Mouse (Mus musculus) midbrain, embryonic 15.5 days (tissue): ENCODE data around the gene Creld2. TPM values are rescaled to one million over a fixed set of nuclear protein-coding genes. Genes with fewer than 3 reads are reported as not detected.
A peak's percentile ranks its signal among the peaks of the same experiment; 100 is the strongest.

Experiments
- ATAC-seq: fragments of 200-750 bp; cut with Nextera tagmentation; replicated peaks from 2 replicates; pipeline ENCODE4 v1.8.0; 2017; ENCODE audit warnings: moderate TSS enrichment
- H3K27ac ChIP-seq: fragments of 300-500 bp; sonication (generic); 2 replicates; pipeline ENCODE4 v1.5.1; 2015; ENCODE audit warnings: mild to moderate bottlenecking, inconsistent platforms
- H3K27me3 ChIP-seq: fragments of 300-500 bp; sonication (generic); replicated peaks from 2 replicates; pipeline ENCODE4 v1.6.1; 2015; ENCODE audit warnings: inconsistent platforms
- H3K36me3 ChIP-seq: fragments of 300-500 bp; sonication (generic); replicated peaks from 2 replicates; pipeline ENCODE4 v1.6.1; 2015; ENCODE audit warnings: inconsistent platforms
- H3K4me1 ChIP-seq: fragments of 300-500 bp; sonication (generic); 2 replicates; pipeline ENCODE4 v1.6.1; 2015; ENCODE audit warnings: inconsistent platforms
- H3K4me2 ChIP-seq: fragments of 300-500 bp; sonication (generic); 2 replicates; pipeline ENCODE4 v1.6.1; 2015; ENCODE audit warnings: inconsistent platforms, mild to moderate bottlenecking, moderate library complexity
- H3K4me3 ChIP-seq: fragments of 300-500 bp; sonication (generic); 2 replicates; pipeline ENCODE4 v1.5.1; 2015; ENCODE audit warnings: mild to moderate bottlenecking, inconsistent platforms
- H3K9ac ChIP-seq: fragments of 300-500 bp; sonication (generic); 2 replicates; pipeline ENCODE4 v1.6.1; 2015; ENCODE audit warnings: mild to moderate bottlenecking, inconsistent platforms
- H3K9me3 ChIP-seq: fragments of 300-500 bp; sonication (generic); 2 replicates; pipeline ENCODE4 v1.6.1; 2016; ENCODE audit warnings: inconsistent platforms
- WGBS: fragments of 180-500 bp; shearing (Covaris S2); methylation state at CpG from one replicate; pipeline ENCODE4 v1.1.7; 2015; ENCODE audit warnings: mixed read lengths; 5-methylcytosine and 5-hydroxymethylcytosine counted together
- polyA plus RNA-seq: library from polyadenylated mRNA; unstranded; fragments of >200 nt; fragmentation: Nextera tagmentation; extraction: Ambion mirVana; gene quantifications from 2 replicates; pipeline ENCODE4 v1.2.1, GENCODE M21; 2015

Creld2 gene
- polyA plus RNA-seq, 1 experiment from 2014 or later = 60.7 TPM

DNA sequence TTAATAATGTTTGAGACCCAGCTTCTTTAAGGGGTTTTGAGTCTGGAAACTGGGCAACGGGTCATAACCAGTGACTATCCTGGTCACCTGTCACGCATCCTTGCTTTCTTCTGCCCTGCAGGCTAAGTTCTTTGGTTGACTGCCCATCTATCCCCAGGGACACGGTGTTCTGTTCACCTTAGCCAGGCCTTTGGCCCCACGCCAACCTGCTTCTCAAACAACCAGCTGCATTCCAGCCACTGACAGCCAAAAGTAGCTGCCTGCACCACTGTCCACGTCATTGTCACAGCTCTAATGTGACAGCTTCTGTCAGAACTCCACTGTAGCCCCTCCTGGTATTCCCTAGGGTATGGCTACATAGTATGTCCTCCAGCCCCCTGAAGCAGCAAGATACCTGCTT is 12.0 kb downstream of the Creld2 start:
- no peak overlapping the region for H3K4me2 ChIP-seq
- no peak overlapping the region for H3K27ac ChIP-seq
- H3K4me1 ChIP-seq = peaks cover under 1% of the 10 kb centered on the region; the same call in 1 of the 2 replicates
- H3K9ac ChIP-seq = no peak overlapping the region
- 59% methylated on average over 5 of the region's 5 CpGs for WGBS
- H3K27me3 ChIP-seq = no peaks in the 10 kb centered on the region
- H3K9me3 ChIP-seq = no peaks in the 10 kb centered on the region
- no peak for ATAC-seq
- no peak overlapping the region for H3K4me3 ChIP-seq
- peaks cover 8% of the 10 kb centered on the region for H3K36me3 ChIP-seq

DNA sequence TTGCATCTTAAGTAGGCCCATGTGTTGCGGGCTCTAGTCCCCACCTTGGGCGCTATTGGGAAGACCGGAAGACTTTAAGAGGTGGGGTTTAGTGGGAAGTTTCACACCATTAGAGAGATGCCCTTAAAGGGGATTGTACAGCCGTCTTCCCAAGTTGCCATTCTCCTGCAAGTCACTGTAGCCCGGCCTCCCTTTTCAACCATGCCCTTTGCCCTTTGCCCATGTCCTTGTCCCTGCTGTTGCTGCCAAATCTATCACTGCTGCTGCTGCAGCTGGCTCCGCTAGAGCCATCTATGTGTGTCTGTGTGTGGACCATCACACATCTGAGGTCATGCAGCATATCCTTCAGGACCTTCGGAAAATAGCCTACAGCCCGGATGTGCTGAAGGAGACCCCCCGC is 13.1 kb downstream of the Creld2 start:
- no peak for ATAC-seq
- Histone ChIP-seq H3K9me3 (no peaks in the 10 kb centered on the region), H3K4me1 (peaks cover 9% of the 10 kb centered on the region), H3K4me2 (no peak overlapping the region), H3K4me3 (no peak overlapping the region), H3K27ac (no peak overlapping the region), H3K27me3 (no peaks in the 10 kb centered on the region), H3K36me3 (no peaks in the 10 kb centered on the region), H3K9ac (no peak overlapping the region)
- 89% methylated on average over 9 of the region's 9 CpGs for WGBS

DNA sequence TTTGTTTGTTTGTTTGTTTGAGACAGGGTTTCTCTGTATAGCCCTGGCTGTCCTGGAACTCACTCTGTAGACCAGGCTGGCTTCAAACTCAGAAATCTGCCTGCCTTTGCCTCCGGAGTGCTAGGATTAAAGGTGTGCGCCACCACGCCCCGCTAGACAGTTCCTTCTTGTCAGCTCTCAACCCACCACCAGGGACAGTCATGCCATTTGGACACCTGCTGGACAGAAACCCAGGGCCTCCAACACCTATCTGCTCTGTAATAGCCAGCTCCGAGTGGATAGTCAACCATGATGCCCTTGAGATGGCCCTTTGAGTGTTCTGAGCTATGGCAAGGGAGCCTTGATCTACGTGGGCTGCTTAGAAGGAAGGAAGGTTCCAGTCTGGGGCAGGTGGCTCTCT is 16.6 kb downstream of the Creld2 start:
- Histone ChIP-seq H3K9ac (no peak overlapping the region), H3K4me3 (no peak overlapping the region), H3K27ac (no peak overlapping the region), H3K27me3 (no peaks in the 10 kb centered on the region), H3K36me3 (no peaks in the 10 kb centered on the region), H3K4me1 (peaks cover 23% of the 10 kb centered on the region), H3K9me3 (no peaks in the 10 kb centered on the region), H3K4me2 (no peak overlapping the region)
- 83% methylated on average over 6 of the region's 6 CpGs for WGBS
- ATAC-seq = no peak

DNA sequence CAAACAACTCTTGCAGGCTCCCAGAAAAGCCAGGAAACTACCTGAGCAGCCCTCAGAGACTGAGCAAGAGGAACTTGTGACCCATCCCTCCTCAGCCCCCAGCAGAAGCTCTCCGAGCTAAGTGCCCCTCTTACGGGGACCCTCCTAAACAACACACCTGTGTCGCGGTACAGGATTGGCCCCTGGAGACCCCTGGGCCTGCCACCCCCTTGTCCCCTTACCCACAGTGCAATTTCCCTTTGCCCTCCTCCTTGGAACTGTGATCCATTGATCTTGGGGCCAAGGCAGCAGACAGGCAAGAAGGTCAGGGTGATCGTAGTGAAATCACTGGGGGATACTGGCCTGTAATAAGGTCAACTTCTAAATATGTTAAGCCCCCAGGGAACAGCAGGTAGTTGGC is 17.1 kb downstream of the Creld2 start:
- peak overlapping the region; percentile 38 for H3K4me3 ChIP-seq
- no peak for ATAC-seq
- H3K27ac ChIP-seq = no peak overlapping the region
- H3K36me3 ChIP-seq = no peaks in the 10 kb centered on the region
- 74% methylated on average over 5 of the region's 5 CpGs for WGBS
- H3K4me2 ChIP-seq = peak overlapping the region; percentile 79
- H3K27me3 ChIP-seq = no peaks in the 10 kb centered on the region
- H3K9me3 ChIP-seq = no peaks in the 10 kb centered on the region
- peaks cover 23% of the 10 kb centered on the region for H3K4me1 ChIP-seq
- H3K9ac ChIP-seq = no peak overlapping the region

DNA sequence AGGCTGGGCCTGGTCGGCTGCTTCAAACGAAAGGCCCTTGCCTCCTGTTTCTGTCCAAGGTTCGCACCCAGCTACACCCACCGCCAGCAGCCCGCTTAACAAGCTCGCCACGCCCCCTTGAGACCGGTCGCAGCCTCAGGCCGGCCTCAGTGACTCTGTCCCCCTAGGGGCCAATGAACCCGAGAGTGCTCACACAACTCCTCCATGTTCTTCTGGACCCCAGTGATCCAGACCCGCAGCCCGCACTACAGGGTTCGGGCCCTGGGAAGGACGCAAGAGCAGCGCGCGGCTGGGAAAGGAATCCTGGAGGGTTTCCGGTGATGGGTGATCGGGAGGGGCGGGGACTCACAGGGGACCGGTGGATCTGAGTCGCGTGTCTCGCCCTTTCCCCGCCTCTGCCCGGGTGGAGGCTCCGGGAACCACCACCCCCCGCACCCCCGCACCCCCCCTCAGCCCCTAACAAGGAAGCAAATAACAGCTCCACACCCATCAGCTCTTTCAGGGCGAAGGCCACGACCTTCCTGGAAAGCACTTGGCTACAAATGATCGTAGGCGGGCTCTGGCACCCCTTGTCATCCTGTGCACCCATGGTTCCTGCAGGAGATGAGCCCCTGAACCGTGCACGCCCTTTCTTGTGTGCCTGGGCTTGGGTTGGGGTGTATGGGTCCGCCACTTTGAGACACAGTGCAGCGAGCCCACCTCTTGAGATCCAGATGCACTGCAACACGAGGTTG is 17.9 kb downstream of the Creld2 start:
- H3K27me3 ChIP-seq = no peaks in the 10 kb centered on the region
- no peaks in the 10 kb centered on the region for H3K9me3 ChIP-seq
- 0 out of 2 replicates have a peak overlapping the region, but pooled peaks have one; percentile 3 for H3K27ac ChIP-seq
- H3K4me1 ChIP-seq = peaks cover 23% of the 10 kb centered on the region
- H3K4me2 ChIP-seq = peak overlapping the region; percentile 79
- H3K9ac ChIP-seq = peak overlapping the region; percentile 36
- H3K4me3 ChIP-seq = peak overlapping the region; percentile 38
- no peaks in the 10 kb centered on the region for H3K36me3 ChIP-seq
- under 1% methylated on average over 39 of the region's 39 CpGs for WGBS
- peak; percentile 75 for ATAC-seq

DNA sequence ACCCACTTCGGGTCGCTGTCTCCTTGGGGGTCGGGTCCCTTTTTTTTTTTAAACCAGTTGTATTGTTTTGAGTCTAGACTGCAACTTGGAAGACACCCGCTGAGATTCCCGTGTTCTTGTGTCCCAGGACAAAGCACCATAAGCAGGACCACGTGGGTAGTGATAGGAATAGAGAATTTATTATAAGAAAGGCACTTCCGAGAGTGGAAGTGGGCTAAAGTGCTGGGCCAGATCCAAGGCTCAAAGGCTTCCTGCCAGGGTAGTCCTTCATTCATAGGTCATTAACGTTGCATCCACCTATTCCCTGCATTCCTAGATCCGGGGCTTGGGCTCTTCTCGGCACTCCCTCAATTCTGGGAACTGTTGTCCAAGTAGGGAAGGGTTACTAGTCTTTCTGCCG is 18.5 kb downstream of the Creld2 start:
- Histone ChIP-seq H3K4me1 (peaks cover 23% of the 10 kb centered on the region), H3K27me3 (no peaks in the 10 kb centered on the region), H3K9me3 (no peaks in the 10 kb centered on the region), H3K9ac (peak overlapping the region; percentile 36), H3K4me2 (peak overlapping the region; percentile 79), H3K36me3 (no peaks in the 10 kb centered on the region), H3K27ac (no peak overlapping the region), H3K4me3 (peak overlapping the region; percentile 38)
- no peak for ATAC-seq
- under 1% methylated on average over 11 of the region's 11 CpGs for WGBS

DNA sequence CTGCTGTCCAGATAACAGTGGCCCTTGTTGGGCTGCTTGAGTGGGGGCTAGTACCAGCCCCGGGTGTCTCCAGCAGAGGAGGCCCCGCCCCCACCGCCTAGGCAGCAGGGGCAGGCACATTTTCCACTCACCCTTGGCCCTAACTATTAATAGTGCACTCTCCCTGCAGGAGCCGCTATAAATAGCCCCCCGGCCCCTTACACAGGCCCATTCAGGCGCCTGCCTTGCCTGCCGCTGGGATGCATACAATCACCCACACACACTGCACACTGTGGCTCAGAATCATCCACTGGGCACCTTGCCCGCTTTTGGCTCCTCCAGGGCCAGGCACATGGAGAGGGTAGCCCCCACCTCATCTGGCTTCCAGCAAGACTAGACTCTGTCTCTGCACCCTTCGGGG is 19.8 kb downstream of the Creld2 start:
- peak; percentile 70 for ATAC-seq
- Histone ChIP-seq H3K9ac (no peak overlapping the region), H3K4me1 (peaks cover 23% of the 10 kb centered on the region), H3K9me3 (no peaks in the 10 kb centered on the region), H3K4me3 (no peak overlapping the region), H3K4me2 (no peak overlapping the region), H3K27ac (peak overlapping the region; percentile 48; the same call in 1 of the 2 replicates), H3K27me3 (no peaks in the 10 kb centered on the region), H3K36me3 (no peaks in the 10 kb centered on the region)
- 36% methylated on average over 9 of the region's 9 CpGs for WGBS

DNA sequence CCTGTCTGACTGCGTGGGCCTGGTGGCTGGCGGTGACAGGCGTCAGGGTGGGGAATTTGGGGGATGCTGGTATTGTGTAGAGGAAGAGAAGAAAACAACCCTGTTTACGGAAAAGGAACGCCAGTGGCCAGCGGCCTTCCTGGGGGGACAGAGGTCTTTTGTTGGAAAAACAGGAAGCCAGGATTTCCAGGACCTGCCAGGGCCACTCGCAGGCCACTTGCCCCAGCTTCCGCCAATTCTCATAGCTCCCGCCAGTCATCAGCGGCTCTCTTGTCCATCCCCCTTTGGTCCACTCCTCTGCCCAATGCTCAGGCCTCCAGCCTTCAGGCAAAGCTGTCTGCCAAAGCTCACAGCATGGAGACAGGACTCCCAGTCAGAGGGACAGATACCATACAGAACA is 20.7 kb downstream of the Creld2 start:
- no peaks in the 10 kb centered on the region for H3K27me3 ChIP-seq

DNA sequence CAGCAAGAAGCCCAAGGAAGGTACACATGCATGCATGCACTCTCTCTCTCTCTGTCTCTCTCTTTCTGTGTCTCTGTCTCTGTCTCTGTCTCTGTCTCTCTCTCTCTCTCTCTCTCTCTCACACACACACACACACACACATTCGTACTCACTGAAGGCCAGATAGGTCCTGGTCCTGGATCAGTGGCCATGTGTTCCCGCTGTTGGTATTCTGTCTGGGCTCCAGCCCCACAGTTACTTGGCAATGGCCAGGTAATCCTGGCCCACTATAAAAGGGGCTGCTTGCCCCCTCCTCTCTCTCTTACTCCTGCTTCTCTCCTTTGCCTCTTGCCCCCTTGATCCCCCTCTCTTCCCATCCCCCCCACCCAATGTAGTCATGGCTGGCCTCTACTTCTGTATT is 21.7 kb downstream of the Creld2 start:
- H3K9me3 ChIP-seq = no peaks in the 10 kb centered on the region
- H3K4me3 ChIP-seq = no peak overlapping the region
- H3K4me2 ChIP-seq = no peak overlapping the region
- peaks cover 23% of the 10 kb centered on the region for H3K4me1 ChIP-seq
- H3K36me3 ChIP-seq = no peaks in the 10 kb centered on the region
- no peak overlapping the region for H3K27ac ChIP-seq
- no peak for ATAC-seq
- WGBS = 95% methylated on average over 2 of the region's 2 CpGs
- no peak overlapping the region for H3K9ac ChIP-seq
- H3K27me3 ChIP-seq = no peaks in the 10 kb centered on the region

More for the DNA sequence above, 20.7 kb downstream of the Creld2 start:
- H3K9me3 ChIP-seq = no peaks in the 10 kb centered on the region
- ATAC-seq = no peak
- H3K4me2 ChIP-seq = no peak overlapping the region
- 63% methylated on average over 10 of the region's 10 CpGs for WGBS
- H3K4me1 ChIP-seq = peaks cover 23% of the 10 kb centered on the region
- H3K4me3 ChIP-seq = no peak overlapping the region
- no peaks in the 10 kb centered on the region for H3K36me3 ChIP-seq
- H3K9ac ChIP-seq = no peak overlapping the region
- no peak overlapping the region for H3K27ac ChIP-seq

DNA sequence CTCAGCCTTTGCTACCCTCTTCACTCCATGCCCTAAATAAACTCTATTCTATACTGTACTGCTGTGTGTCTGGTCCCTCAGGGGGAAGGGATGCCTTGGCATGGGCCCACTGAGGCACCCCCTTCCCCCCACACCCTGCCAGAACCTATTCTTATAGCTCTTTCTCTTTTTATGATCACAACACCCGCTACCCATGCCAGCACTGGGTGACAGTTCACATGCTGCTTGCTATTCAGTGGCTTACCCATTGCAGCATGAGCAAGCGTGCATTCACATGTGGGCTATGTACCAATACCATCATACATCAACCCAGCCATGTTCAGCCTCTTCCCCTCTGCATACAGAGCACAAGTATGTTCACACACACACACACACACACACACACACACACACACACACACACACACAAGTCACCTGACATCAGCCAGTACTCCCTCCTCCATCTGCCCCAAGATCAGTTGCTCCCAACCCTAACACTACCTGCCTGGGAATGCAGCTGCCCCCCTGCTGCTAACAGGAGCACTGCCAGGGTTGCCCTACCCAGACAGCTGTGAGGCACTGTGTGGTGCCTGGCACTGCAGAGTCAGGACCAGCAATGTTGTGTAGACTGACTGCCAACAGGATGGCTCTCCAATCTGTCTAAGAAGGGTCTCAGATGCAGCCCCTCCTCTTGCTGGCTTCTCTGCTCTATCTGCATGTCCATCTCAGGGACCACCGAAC is 22.3 kb downstream of the Creld2 start:
- 84% methylated on average over 3 of the region's 3 CpGs for WGBS
- Histone ChIP-seq H3K4me2 (no peak overlapping the region), H3K27ac (no peak overlapping the region), H3K9me3 (no peaks in the 10 kb centered on the region), H3K36me3 (no peaks in the 10 kb centered on the region), H3K4me1 (peaks cover 20% of the 10 kb centered on the region), H3K27me3 (no peaks in the 10 kb centered on the region), H3K9ac (no peak overlapping the region), H3K4me3 (no peak overlapping the region)
- no peak for ATAC-seq

DNA sequence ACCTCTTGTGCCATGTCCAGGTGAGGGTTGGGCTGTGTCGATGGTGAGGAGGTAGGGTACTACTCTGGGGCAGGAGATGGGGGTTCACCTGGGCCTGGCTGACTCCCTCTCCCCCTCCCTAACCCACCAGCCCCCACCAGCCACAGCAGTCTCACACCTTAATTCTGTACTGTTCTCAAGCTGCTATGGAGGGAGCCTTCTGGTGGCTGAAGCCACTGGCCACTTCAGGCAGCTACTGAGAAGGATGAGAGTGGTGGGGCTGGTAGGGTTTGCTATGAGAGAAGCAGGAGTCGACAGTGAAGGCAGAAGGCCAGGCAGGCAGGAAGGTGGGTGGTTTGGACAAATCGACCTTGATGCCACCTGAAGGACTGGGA is 22.8 kb downstream of the Creld2 start:
- H3K9ac ChIP-seq = no peak overlapping the region
- no peak overlapping the region for H3K27ac ChIP-seq
- H3K4me3 ChIP-seq = no peak overlapping the region
- no peaks in the 10 kb centered on the region for H3K27me3 ChIP-seq
- H3K4me1 ChIP-seq = peaks cover 17% of the 10 kb centered on the region
- WGBS = 89% methylated on average over 3 of the region's 3 CpGs
- no peak overlapping the region for H3K4me2 ChIP-seq
- H3K36me3 ChIP-seq = no peaks in the 10 kb centered on the region
- H3K9me3 ChIP-seq = no peaks in the 10 kb centered on the region
- no peak for ATAC-seq

DNA sequence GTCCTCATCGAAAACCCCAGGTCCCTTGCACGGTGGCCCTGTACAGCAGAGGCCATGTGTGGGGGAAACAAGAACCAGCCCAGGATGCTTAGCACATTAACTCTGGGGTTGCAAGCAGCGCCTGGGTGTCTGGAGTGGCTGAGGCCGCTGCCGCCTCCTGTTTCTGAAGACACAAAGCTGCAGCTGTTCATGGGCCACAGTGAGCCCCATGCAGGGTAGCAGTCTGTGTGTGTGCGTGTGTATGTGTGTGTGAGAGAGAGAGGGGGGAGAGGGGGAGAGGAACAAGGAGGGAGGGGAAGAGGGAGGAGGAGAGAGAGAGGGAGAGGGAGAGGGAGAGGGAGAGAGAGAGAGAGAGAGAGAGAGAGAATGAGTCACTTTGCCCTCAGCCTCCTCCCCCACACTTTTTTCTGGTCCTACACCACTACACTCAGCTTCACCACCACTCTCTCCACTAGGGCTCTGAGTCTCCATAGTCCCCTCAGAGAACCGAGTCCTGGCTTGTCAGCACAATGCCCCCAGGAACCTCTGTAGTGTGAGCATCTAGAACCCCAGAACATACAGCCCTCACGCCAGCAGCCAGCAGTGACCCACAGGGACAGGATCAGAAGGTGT is 24.1 kb downstream of the Creld2 start:
- Histone ChIP-seq H3K27ac (no peak overlapping the region), H3K4me1 (peaks cover 8% of the 10 kb centered on the region), H3K9ac (no peak overlapping the region), H3K9me3 (no peaks in the 10 kb centered on the region), H3K27me3 (no peaks in the 10 kb centered on the region), H3K4me2 (no peak overlapping the region), H3K36me3 (no peaks in the 10 kb centered on the region), H3K4me3 (no peak overlapping the region)
- 44% methylated on average over 8 of the region's 8 CpGs for WGBS
- no peak for ATAC-seq
